Mouse (Mus musculus): Measurements from ENCODE around the gene Ptp4a2. TPM values are rescaled to one million over a fixed set of nuclear protein-coding genes. Genes with fewer than 3 reads are reported as not detected.
"Not testable (repeated sequence)": the region's sequence is repeated elsewhere in the genome, so short reads cannot be mapped to it uniquely, and the experiment has no call there.

The Ptp4a2 gene
- total and polyA plus RNA-seq, 3 experiments = 37.5 to 712 (median 464) TPM

GRCm38 (mm10) chr4:129884041-129884930 lies 73.3 kb downstream of the Ptp4a2 start:
- no peak for DNase-seq (ENCODE audit: low spot score)
- no peak for ATAC-seq (ENCODE audit: extremely low read depth, insufficient number of reproducible peaks, low FRiP score, poor library complexity, severe bottlenecking)
- TF ChIP-seq TAL1 (conservative IDR thresholded peaks at IDR 0.05; ENCODE audit: low read depth, low read length) (no peak), GATA1 (IDR thresholded peaks at IDR 0.05; ENCODE audit: borderline replicate concordance, low read length) (no peak), CTCF (IDR thresholded peaks at IDR 0.05; ENCODE audit: low read depth, low read length) (no peak), POLR2AphosphoS5 (IDR thresholded peaks at IDR 0.05; ENCODE audit: insufficient replicate concordance, low read depth, low read length) (no peak), GATA2 (IDR thresholded peaks at IDR 0.05; ENCODE audit: borderline replicate concordance, low read depth, low read length) (no peak)
- Histone ChIP-seq H3K4me3 (ENCODE audit: low read depth, low read length) (no peak overlapping the region; the same call in 1 of the 2 replicates), H3K9me3 (replicated peaks) (no peaks in the 10 kb centered on the region), H3K4me1 (ENCODE audit: insufficient read depth, low read depth, low read length) (peaks cover 14% of the 10 kb centered on the region), H3K36me3 (replicated peaks) (no peaks in the 10 kb centered on the region), H3K27me3 (ENCODE audit: insufficient read depth, low read length) (peaks cover 24% of the 10 kb centered on the region)

DNA sequence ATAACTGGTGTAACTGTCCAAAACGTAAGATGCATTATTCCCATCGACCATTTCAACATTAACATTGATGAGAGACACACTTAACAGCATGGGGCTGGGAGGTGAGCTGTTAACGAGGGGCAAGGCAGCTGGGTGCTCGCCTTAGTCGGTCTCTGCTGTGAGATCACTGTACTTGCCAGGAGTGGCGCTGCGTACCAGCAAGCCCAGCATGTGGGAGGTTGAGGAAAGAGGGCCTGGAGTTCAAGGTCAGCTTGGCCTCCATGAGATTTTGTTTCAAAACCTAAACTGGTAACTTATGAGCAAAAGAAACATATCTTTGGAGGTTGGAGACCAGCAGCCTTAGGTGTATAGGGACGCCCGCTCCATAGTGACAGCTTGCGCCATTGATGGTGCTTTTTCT lies 78.6 kb downstream of the Ptp4a2 start:
- Histone ChIP-seq H3K36me3 (replicated peaks) (no peaks in the 10 kb centered on the region), H3K4me3 (ENCODE audit: low read depth, low read length) (no peak overlapping the region), H3K9me3 (replicated peaks) (no peaks in the 10 kb centered on the region), H3K4me1 (ENCODE audit: insufficient read depth, low read depth, low read length) (no peaks in the 10 kb centered on the region), H3K27me3 (ENCODE audit: insufficient read depth, low read length) (peaks cover 21% of the 10 kb centered on the region)
- TF ChIP-seq GATA1 (IDR thresholded peaks at IDR 0.05; ENCODE audit: borderline replicate concordance, low read length) = no peak
- TF ChIP-seq TAL1 (conservative IDR thresholded peaks at IDR 0.05; ENCODE audit: low read depth, low read length) = no peak
- TF ChIP-seq POLR2AphosphoS5 (IDR thresholded peaks at IDR 0.05; ENCODE audit: insufficient replicate concordance, low read depth, low read length) = no peak
- TF ChIP-seq GATA2 (IDR thresholded peaks at IDR 0.05; ENCODE audit: borderline replicate concordance, low read depth, low read length) = no peak
- no peak for TF ChIP-seq CTCF (IDR thresholded peaks at IDR 0.05; ENCODE audit: low read depth, low read length)
- ATAC-seq (ENCODE audit: extremely low read depth, insufficient number of reproducible peaks, low FRiP score, poor library complexity, severe bottlenecking) (no peak), DNase-seq (ENCODE audit: low spot score) (no peak)

- H3K9me3 ChIP-seq (replicated peaks) = no peaks in the 10 kb centered on the region
- no peaks in the 10 kb centered on the region; the same call in 1 of the 2 replicates for H3K4me1 ChIP-seq (ENCODE audit: insufficient read depth, low read depth, low read length)
- no peak overlapping the region for H3K4me3 ChIP-seq (ENCODE audit: low read depth, low read length)
- DNase-seq (ENCODE audit: low spot score) (no peak), ATAC-seq (ENCODE audit: extremely low read depth, insufficient number of reproducible peaks, low FRiP score, poor library complexity, severe bottlenecking) (no peak)
- peaks cover 21% of the 10 kb centered on the region for H3K27me3 ChIP-seq (ENCODE audit: insufficient read depth, low read length)
- H3K36me3 ChIP-seq (replicated peaks) = no peaks in the 10 kb centered on the region
- TF ChIP-seq GATA2 (IDR thresholded peaks at IDR 0.05; ENCODE audit: borderline replicate concordance, low read depth, low read length) (no peak), POLR2AphosphoS5 (IDR thresholded peaks at IDR 0.05; ENCODE audit: insufficient replicate concordance, low read depth, low read length) (no peak), CTCF (IDR thresholded peaks at IDR 0.05; ENCODE audit: low read depth, low read length) (no peak), TAL1 (conservative IDR thresholded peaks at IDR 0.05; ENCODE audit: low read depth, low read length) (no peak), GATA1 (IDR thresholded peaks at IDR 0.05; ENCODE audit: borderline replicate concordance, low read length) (no peak)
Measured at GRCm38 (mm10) chr4:129890094-129890493, 79.1 kb downstream of the Ptp4a2 start.

DNA sequence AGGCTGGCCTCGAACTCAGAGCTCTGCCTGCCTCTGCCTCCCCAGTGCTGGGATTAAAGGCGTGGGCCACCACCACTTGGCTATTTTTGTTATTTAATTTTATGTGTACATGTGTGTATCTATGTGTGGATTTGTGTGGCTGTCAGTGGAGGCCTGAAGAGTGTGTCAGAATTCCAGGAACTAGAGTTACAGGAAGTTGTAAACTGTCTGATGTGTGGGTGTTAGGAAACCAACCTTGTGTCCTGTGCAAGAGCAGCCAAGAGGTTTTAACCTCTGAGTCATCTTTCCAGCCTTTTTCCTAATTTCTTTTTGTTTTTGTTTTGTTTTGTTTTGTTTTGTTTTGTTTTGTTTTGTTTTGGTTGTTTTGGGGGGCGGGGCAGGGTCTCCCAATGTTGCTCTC lies 83.8 kb downstream of the Ptp4a2 start:
- Histone ChIP-seq H3K4me1 (ENCODE audit: insufficient read depth, low read depth, low read length) (no peaks in the 10 kb centered on the region; the same call in 1 of the 2 replicates), H3K36me3 (replicated peaks) (no peaks in the 10 kb centered on the region), H3K27me3 (ENCODE audit: insufficient read depth, low read length) (peaks cover 20% of the 10 kb centered on the region), H3K4me3 (ENCODE audit: low read depth, low read length) (no peak overlapping the region), H3K9me3 (replicated peaks) (no peaks in the 10 kb centered on the region)
- ATAC-seq (ENCODE audit: extremely low read depth, insufficient number of reproducible peaks, low FRiP score, poor library complexity, severe bottlenecking) (no peak), DNase-seq (ENCODE audit: low spot score) (no peak)
- TF ChIP-seq TAL1 (conservative IDR thresholded peaks at IDR 0.05; ENCODE audit: low read depth, low read length) = no peak
- TF ChIP-seq GATA2 (IDR thresholded peaks at IDR 0.05; ENCODE audit: borderline replicate concordance, low read depth, low read length) = no peak
- no peak for TF ChIP-seq CTCF (IDR thresholded peaks at IDR 0.05; ENCODE audit: low read depth, low read length)

DNA sequence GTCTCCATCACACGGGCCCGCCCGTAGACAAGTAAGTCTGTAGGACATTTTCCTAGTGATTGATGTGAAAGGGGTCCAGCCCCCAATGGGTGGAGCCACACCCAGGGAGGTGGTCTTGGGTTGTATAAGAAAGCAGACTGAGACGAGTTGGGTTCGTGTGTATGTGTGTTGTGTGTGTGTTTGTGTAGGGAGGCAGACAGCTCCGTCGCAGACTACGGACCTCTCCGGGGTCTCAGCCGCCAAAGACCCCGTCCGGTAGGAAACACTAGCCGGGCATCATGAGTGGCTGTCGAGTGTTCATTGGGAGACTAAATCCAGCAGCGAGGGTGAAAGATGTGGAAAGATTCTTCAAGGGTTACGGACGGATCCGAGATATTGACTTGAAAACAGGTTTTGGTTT lies 87.8 kb downstream of the Ptp4a2 start:
- DNase-seq (ENCODE audit: low spot score); ATAC-seq (ENCODE audit: extremely low read depth, insufficient number of reproducible peaks, low FRiP score, poor library complexity, severe bottlenecking); H3K4me1 ChIP-seq (ENCODE audit: insufficient read depth, low read depth, low read length): not testable (repeated sequence)

More for the DNA sequence above, 87.8 kb downstream of the Ptp4a2 start:
- H3K27me3 ChIP-seq (ENCODE audit: insufficient read depth, low read length) = peaks cover 24% of the 10 kb centered on the region
- H3K4me3 ChIP-seq (ENCODE audit: low read depth, low read length); H3K36me3 ChIP-seq (replicated peaks); H3K9me3 ChIP-seq (replicated peaks): not testable (repeated sequence)

Other genes starting within 250 kb of the Ptp4a2 start
- 3.5 TPM in 1 of 2 replicates, not detected in the other for gene Lck, start 237.6 kb upstream of the Ptp4a2 start, total RNA-seq (2014; fragmentation: Nextera tagmentation)
- gene Lck, start 237.6 kb upstream of the Ptp4a2 start, total RNA-seq (2017) = 1.7 and 2.1 TPM in 2 replicates
- gene Lck, start 237.6 kb upstream of the Ptp4a2 start, polyA plus RNA-seq (2012) = 1.3 and 1.8 TPM in 2 replicates
- not detected in 2 replicates for gene Fam167b, start 232.7 kb upstream of the Ptp4a2 start, total RNA-seq (2014; fragmentation: Nextera tagmentation)
- gene Fam167b, start 232.7 kb upstream of the Ptp4a2 start, total RNA-seq (2017) = not detected in 2 replicates
- not detected in 2 replicates for gene Fam167b, start 232.7 kb upstream of the Ptp4a2 start, polyA plus RNA-seq (2012)
- gene Eif3i, start 210.6 kb upstream of the Ptp4a2 start, total RNA-seq (2014; fragmentation: Nextera tagmentation) = 152 and 159 TPM in 2 replicates
- gene Eif3i, start 210.6 kb upstream of the Ptp4a2 start, total RNA-seq (2017) = 241 and 272 TPM in 2 replicates
- 130 and 133 TPM in 2 replicates for gene Eif3i, start 210.6 kb upstream of the Ptp4a2 start, polyA plus RNA-seq (2012)
- 129 and 155 TPM in 2 replicates for gene Tmem234, start 210.6 kb upstream of the Ptp4a2 start, total RNA-seq (2014; fragmentation: Nextera tagmentation)
- gene Tmem234, start 210.6 kb upstream of the Ptp4a2 start, total RNA-seq (2017) = 104 and 120 TPM in 2 replicates
- gene Tmem234, start 210.6 kb upstream of the Ptp4a2 start, polyA plus RNA-seq (2012) = 207 and 224 TPM in 2 replicates
- 1.7 TPM in 1 of 2 replicates, not detected in the other for gene Dcdc2b, start 197.0 kb upstream of the Ptp4a2 start, total RNA-seq (2014; fragmentation: Nextera tagmentation)
- 0.33 TPM in 1 of 2 replicates, not detected in the other for gene Dcdc2b, start 197.0 kb upstream of the Ptp4a2 start, total RNA-seq (2017)
- gene Dcdc2b, start 197.0 kb upstream of the Ptp4a2 start, polyA plus RNA-seq (2012) = 0.25 TPM in 1 of 2 replicates, not detected in the other
- gene Iqcc, start 192.1 kb upstream of the Ptp4a2 start, total RNA-seq (2014; fragmentation: Nextera tagmentation) = 23.6 and 24.4 TPM in 2 replicates
- 35.0 and 36.7 TPM in 2 replicates for gene Iqcc, start 192.1 kb upstream of the Ptp4a2 start, total RNA-seq (2017)
- 7.0 and 8.8 TPM in 2 replicates for gene Iqcc, start 192.1 kb upstream of the Ptp4a2 start, polyA plus RNA-seq (2012)
- gene Ccdc28b, start 187.3 kb upstream of the Ptp4a2 start, total RNA-seq (2014; fragmentation: Nextera tagmentation) = 1.1 TPM in 1 of 2 replicates, not detected in the other
- 20.7 and 23.8 TPM in 2 replicates for gene Ccdc28b, start 187.3 kb upstream of the Ptp4a2 start, total RNA-seq (2017)
- gene Ccdc28b, start 187.3 kb upstream of the Ptp4a2 start, polyA plus RNA-seq (2012) = 4.8 and 4.9 TPM in 2 replicates
- 35.5 and 39.7 TPM in 2 replicates for gene Txlna, start 170.2 kb upstream of the Ptp4a2 start, total RNA-seq (2014; fragmentation: Nextera tagmentation)
- 73.5 and 79.6 TPM in 2 replicates for gene Txlna, start 170.2 kb upstream of the Ptp4a2 start, total RNA-seq (2017)
- gene Txlna, start 170.2 kb upstream of the Ptp4a2 start, polyA plus RNA-seq (2012) = 57.1 and 62.5 TPM in 2 replicates
- gene Kpna6, start 138.5 kb upstream of the Ptp4a2 start, total RNA-seq (2014; fragmentation: Nextera tagmentation) = 54.7 and 57.9 TPM in 2 replicates
- gene Kpna6, start 138.5 kb upstream of the Ptp4a2 start, total RNA-seq (2017) = 21.0 and 23.1 TPM in 2 replicates
- 19.9 and 21.0 TPM in 2 replicates for gene Kpna6, start 138.5 kb upstream of the Ptp4a2 start, polyA plus RNA-seq (2012)
- gene Tmem39b, start 114.4 kb upstream of the Ptp4a2 start, total RNA-seq (2014; fragmentation: Nextera tagmentation) = 18.3 and 24.8 TPM in 2 replicates
- 2.1 and 3.9 TPM in 2 replicates for gene Tmem39b, start 114.4 kb upstream of the Ptp4a2 start, total RNA-seq (2017)
- gene Tmem39b, start 114.4 kb upstream of the Ptp4a2 start, polyA plus RNA-seq (2012) = 31.1 and 34.3 TPM in 2 replicates
- 133 and 137 TPM in 2 replicates for gene Khdrbs1, start 68.9 kb upstream of the Ptp4a2 start, total RNA-seq (2014; fragmentation: Nextera tagmentation)
- gene Khdrbs1, start 68.9 kb upstream of the Ptp4a2 start, total RNA-seq (2017) = 72.6 and 87.2 TPM in 2 replicates
- gene Khdrbs1, start 68.9 kb upstream of the Ptp4a2 start, polyA plus RNA-seq (2012) = 260 and 353 TPM in 2 replicates
- gene Spocd1, start 118.0 kb downstream of the Ptp4a2 start, total RNA-seq (2014; fragmentation: Nextera tagmentation) = not detected in 2 replicates
- gene Spocd1, start 118.0 kb downstream of the Ptp4a2 start, total RNA-seq (2017) = not detected in 2 replicates
- gene Spocd1, start 118.0 kb downstream of the Ptp4a2 start, polyA plus RNA-seq (2012) = not detected in 2 replicates
- not detected in 2 replicates for gene Adgrb2, start 173.7 kb downstream of the Ptp4a2 start, total RNA-seq (2014; fragmentation: Nextera tagmentation)
- 0.71 TPM in 1 of 2 replicates, not detected in the other for gene Adgrb2, start 173.7 kb downstream of the Ptp4a2 start, total RNA-seq (2017)
- gene Adgrb2, start 173.7 kb downstream of the Ptp4a2 start, polyA plus RNA-seq (2012) = not detected in 2 replicates
- not detected in 2 replicates for gene Col16a1, start 236.6 kb downstream of the Ptp4a2 start, total RNA-seq (2014; fragmentation: Nextera tagmentation)
- gene Col16a1, start 236.6 kb downstream of the Ptp4a2 start, total RNA-seq (2017) = not detected in 2 replicates
- 0.08 TPM in 1 of 2 replicates, not detected in the other for gene Col16a1, start 236.6 kb downstream of the Ptp4a2 start, polyA plus RNA-seq (2012)